Mouse (Mus musculus) olfactory bulb, adult 2 months (tissue): Measurements from ENCODE around the gene Pon2. TPM values are rescaled to one million over a fixed set of nuclear protein-coding genes. Genes with fewer than 3 reads are reported as not detected.

Experiments used
- H3K27ac ChIP-seq: fragments of 200-500 bp; 2 replicates; pipeline ENCODE4 v1.5.1; 2012; ENCODE audit warnings: low read depth, low read length; ENCODE audit not compliant: insufficient read depth
- H3K4me1 ChIP-seq: fragments of 200-500 bp; 2 replicates; pipeline ENCODE4 v1.6.1; 2012; ENCODE audit warnings: low read length; ENCODE audit not compliant: control insufficient read depth, insufficient read depth
- H3K4me3 ChIP-seq: fragments of 200-500 bp; 2 replicates; pipeline ENCODE4 v1.5.1; 2012; ENCODE audit warnings: mild to moderate bottlenecking, low read depth, low read length, moderate library complexity; ENCODE audit not compliant: insufficient read depth
- CTCF ChIP-seq: fragments of 200-500 bp; IDR thresholded peaks from 2 replicates; pipeline ENCODE4 v1.5.1; 2012; ENCODE audit warnings: low read depth, mild to moderate bottlenecking, low read length, moderate library complexity; ENCODE audit not compliant: insufficient read depth
- POLR2A ChIP-seq: fragments of 200-500 bp; IDR thresholded peaks from 2 replicates; pipeline ENCODE4 v1.6.1; 2012; ENCODE audit warnings: mild to moderate bottlenecking, low read depth, low read length, moderate library complexity; ENCODE audit not compliant: insufficient read depth
- WGBS: fragments of 180-500 bp; shearing (Covaris S2); methylation state at CpG from one replicate; pipeline ENCODE4 v1.1.7; 2018; 5-methylcytosine and 5-hydroxymethylcytosine counted together
- polyA plus RNA-seq: library from polyadenylated mRNA; stranded (reverse); fragments of >200 nt; gene quantifications from 2 replicates; pipeline ENCODE4 v1.2.4, GENCODE M21; 2012; ENCODE audit warnings: low replicate concordance; ENCODE audit not compliant: missing spikeins, insufficient read depth, insufficient read length

Pon2 gene
- polyA plus RNA-seq, 1 experiment, result not detected

DNA sequence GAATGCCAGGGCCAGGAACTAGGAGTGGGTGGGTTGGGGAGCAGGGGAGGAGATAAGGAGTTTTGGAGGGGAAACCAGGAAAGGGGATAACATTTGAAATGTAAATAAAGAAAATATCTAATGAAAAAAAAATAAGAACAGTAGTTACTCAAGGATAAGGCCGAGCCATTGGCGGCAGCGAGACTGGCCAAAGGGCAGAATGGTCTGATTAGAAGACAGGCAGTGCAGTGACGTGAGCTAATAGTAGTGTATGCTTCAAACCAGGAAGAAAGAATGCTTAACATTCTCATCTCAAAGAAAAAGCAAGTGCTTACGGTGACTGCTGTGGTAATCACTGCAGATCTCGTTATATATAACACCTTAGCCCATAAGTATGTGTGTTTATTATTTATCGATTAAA is 2.2 kb downstream of the Pon2 start:
- Histone ChIP-seq H3K4me1 (peaks cover 5% of the 10 kb centered on the region; the same call in 1 of the 2 replicates), H3K27ac (no peak overlapping the region), H3K4me3 (no peak overlapping the region)
- WGBS, result 98% methylated on average over 7 of the region's 7 CpGs
- no peak for TF ChIP-seq CTCF
- no peak for TF ChIP-seq POLR2A

DNA sequence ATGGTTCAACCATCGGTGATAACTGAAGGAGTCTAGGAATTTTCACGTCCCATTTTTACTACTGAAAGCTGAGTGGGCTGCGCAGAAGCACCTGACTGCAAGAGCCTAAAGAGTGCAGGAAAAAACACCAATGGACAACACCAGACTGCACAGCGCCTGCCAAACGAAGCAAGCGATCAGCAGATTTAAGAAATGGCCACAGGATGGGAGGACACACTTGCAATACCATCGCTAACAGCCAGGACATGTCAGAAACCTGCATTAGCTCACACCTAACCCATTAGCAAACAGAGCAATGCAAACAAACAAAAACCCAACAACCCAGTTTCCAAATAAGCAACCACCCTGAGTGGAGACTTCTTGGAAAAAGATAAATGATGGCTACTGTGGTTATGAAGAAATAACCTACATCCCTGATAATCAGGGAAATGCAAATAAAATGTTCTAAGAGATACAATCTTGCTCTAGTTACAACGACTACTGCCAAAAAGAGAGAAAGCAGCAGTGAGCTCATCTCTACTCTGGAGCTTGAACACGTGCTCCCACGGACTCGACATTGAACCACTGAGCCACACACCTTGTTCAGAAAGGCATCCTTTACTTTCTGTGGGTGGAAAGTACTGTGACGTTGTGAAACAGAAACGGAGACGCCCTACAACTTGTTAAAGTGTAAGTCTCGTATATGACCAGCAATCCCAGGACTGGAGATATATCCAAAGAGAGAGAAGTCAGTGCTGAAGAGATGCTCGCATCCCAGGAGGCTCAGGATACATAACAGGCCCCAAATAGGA is 3.4 kb downstream of the Pon2 start:
- Histone ChIP-seq H3K27ac (no peak overlapping the region), H3K4me1 (peaks cover 5% of the 10 kb centered on the region; the same call in 1 of the 2 replicates), H3K4me3 (no peak overlapping the region)
- TF ChIP-seq CTCF (no peak), POLR2A (no peak)
- 97% methylated on average over 16 of the region's 16 CpGs for WGBS

- Histone ChIP-seq H3K27ac (no peak overlapping the region), H3K4me1 (no peaks in the 10 kb centered on the region), H3K4me3 (no peak overlapping the region)
- TF ChIP-seq POLR2A (no peak), CTCF (no peak)
- WGBS, result 76% methylated on average over 5 of the region's 5 CpGs
Observed at GRCm38 (mm10) chr6:5292841-5293240, 5.4 kb downstream of the Pon2 start.

GRCm38 (mm10) chr6:5291450-5291849 is 6.8 kb downstream of the Pon2 start:
- TF ChIP-seq POLR2A (no peak), CTCF (no peak)
- Histone ChIP-seq H3K27ac (no peak overlapping the region), H3K4me1 (no peaks in the 10 kb centered on the region), H3K4me3 (no peak overlapping the region)
- 87% methylated on average over 4 of the region's 4 CpGs for WGBS

GRCm38 (mm10) chr6:5287919-5288318 is 10.3 kb downstream of the Pon2 start:
- Histone ChIP-seq H3K27ac (no peak overlapping the region), H3K4me3 (no peak overlapping the region), H3K4me1 (no peaks in the 10 kb centered on the region)
- WGBS, result 88% methylated on average over 5 of the region's 5 CpGs
- TF ChIP-seq CTCF, result no peak

- H3K27ac ChIP-seq, result no peak overlapping the region
- WGBS, result 94% methylated on average over 2 of the region's 2 CpGs
- no peak overlapping the region for H3K4me3 ChIP-seq
- no peaks in the 10 kb centered on the region for H3K4me1 ChIP-seq
- TF ChIP-seq CTCF (no peak), POLR2A (no peak)
Observed at GRCm38 (mm10) chr6:5287392-5287791, 10.9 kb downstream of the Pon2 start.

- Histone ChIP-seq H3K4me3 (no peak overlapping the region), H3K27ac (no peak overlapping the region), H3K4me1 (no peaks in the 10 kb centered on the region)
- WGBS, result 72% methylated on average over 7 of the region's 7 CpGs
- TF ChIP-seq CTCF, result no peak
- TF ChIP-seq POLR2A, result no peak
Observed at GRCm38 (mm10) chr6:5282418-5282817, 15.8 kb downstream of the Pon2 start.

DNA sequence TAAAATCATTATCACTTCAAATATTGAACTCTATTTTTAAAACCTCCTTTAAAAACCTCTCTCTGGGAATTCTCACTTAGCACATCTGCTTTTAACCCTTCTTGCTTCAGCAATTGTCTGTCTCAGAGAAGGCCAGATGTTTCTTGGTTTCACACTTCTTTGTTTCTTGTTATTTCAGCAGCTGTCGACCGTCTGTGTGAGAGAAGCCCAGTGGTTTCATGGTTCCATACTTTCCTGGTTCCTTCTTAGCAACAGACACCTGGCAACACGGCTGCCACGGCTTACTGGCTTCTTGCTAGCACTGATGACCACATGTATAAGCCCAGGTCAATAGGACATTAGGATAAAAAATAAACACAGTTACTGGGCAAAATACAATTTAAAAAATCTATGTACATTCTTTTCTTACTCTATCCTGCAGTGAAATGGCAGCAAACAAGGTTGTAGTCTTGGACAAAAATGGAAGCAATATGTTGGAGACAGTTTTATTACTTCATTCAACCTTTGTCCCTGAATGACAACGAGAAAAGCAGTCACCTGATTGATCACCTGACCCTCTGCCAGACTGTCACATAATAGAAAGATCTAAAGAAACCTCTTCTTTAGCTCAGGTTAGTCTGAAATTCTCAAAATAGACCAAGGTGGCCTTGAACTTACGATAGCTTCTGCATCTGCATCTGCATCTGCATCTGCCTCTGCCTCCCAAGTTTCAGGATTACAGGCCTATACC is 17.5 kb downstream of the Pon2 start:
- Histone ChIP-seq H3K27ac (no peak overlapping the region), H3K4me1 (no peaks in the 10 kb centered on the region), H3K4me3 (no peak overlapping the region)
- WGBS, result 89% methylated on average over 6 of the region's 6 CpGs
- TF ChIP-seq POLR2A (no peak), CTCF (no peak)

- 75% methylated on average over 5 of the region's 5 CpGs for WGBS
- Histone ChIP-seq H3K4me3 (no peak overlapping the region), H3K27ac (no peak overlapping the region), H3K4me1 (no peaks in the 10 kb centered on the region)
- TF ChIP-seq CTCF, result no peak
- no peak for TF ChIP-seq POLR2A
Observed at GRCm38 (mm10) chr6:5277972-5278371, 20.3 kb downstream of the Pon2 start.
